Mouse (Mus musculus) embryo, embryonic 10.5 days (tissue): Measurements from ENCODE around the gene Rpgrip1l.

Experiments used
- DNase-seq: peaks from one replicate; pipeline ENCODE4 v3.0.0-alpha.2; 2015; ENCODE audit warnings: low spot score

Gene Rpgrip1l

DNA sequence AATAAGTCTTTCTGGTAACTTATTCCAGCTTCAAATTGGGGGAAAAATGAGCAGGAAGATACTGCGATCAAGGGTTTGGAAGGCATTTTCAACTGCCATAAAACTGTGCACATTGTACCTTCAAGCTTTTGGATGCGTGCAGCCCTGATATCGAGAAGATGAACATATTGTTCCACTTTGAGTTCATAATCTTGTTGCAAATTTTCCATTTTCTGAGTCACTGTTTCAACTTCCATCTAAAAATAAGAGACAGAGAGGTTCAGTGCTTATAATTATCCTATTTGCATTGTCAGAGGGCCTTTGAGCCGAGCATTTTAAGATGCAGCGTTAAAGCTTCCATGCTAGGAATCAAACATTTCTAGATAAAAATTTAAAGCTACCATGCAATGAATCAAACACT is 39.6 kb downstream of the Rpgrip1l start:
- no peak for DNase-seq

DNA sequence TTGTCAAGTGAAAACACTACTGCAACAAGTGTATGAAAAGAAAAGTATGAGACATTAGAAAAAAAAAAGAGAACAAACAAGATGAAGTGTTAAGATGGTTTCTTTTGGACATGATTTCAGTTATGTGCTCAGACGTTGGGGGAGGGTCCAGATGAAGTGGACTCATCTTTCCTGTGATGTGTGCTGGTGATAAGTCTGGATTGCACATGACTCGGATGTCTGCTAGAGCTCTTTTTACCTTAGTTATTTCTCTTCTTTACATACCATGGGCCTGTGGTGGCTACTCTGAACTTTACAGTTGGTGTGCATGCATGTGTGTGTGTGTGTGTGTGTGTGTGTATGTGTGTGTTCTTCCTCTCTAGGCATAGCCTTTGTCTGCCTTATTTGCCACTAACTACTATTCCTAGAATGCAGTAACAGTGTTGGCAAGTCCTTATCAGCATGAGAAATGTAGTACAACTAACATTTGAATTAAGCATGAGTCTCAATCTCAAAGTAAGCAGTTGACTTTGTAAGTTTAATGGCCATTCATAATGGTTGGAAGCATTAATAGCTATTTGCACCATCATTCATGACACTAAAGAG is 43.6 kb downstream of the Rpgrip1l start:
- DNase-seq: no peak

DNA sequence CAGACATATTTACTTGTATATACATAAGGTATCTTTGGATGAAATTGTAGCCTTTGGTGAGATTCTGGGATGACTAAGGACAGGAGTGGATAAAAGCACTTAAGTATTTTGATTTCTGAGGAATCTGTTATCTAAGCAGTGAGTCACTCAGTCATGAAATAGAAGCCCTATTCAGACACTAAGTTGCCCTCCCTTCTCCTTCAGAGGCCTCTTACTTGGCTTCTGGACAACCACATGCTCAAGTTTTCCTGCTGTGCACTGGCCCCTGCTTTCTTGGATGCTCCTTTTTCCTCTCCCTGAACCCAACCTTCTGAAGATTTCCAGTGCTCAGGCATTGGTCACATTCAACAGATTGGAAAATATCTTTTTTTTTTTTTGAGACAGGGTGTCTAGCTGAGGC is 48.5 kb downstream of the Rpgrip1l start:
- no peak for DNase-seq

DNA sequence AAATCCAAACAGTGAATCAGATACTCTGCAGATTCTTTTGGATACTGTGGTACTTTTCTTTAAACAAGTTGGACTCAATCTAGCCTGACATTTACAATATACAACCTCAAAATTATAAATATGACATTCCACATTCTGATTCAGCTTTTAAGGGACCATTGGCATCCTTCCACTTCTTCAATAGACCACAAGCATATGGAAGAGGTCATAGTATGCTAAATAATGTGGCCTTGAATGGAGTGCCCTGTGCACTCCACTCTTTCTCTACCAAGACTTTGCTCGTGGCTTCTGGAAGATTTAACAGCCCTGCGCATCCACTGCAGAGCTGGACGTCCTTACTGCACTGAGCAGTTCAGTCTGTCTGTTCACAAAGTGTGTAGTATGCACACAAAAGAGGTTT is 49.1 kb downstream of the Rpgrip1l start:
- DNase-seq: no peak

DNA sequence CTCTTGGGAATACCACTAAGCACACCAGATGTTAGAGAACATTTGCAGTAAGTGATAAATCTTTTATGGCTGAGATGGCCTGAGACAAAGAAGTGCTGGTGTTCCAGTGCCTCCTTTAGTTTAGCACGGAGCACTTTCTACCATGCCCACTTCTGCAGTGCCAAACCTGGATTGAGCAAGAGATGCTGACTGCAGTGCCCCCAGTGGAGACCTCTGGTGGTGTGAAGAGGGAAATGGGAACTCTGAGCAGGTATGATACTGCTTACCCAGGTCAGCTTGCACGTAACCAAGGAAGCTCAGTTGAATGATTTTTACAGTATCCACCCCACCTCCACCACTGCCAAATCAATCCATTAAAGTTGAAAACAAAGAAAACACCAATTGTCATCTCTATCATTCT is 51.5 kb downstream of the Rpgrip1l start:
- DNase-seq: no peak

DNA sequence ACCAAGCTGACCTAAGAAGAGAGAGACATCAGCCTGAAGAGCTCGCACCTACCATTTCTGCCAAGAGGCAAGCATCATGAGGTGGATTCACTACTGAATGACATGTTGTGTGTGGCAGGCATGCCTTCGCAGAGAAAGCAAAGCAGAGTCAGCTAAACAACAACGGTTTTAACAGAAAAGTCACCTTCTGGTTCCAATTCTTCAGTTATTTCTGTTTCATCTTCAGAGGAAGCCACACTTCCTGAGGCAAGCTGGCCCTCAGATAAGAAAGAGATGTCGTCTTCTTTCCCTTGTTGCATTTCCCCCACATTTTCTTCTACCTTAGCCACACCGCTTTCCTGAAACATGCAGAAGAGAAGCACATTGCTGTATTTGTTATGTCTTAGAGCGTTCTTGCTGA is 62.1 kb downstream of the Rpgrip1l start:
- no peak for DNase-seq

DNA sequence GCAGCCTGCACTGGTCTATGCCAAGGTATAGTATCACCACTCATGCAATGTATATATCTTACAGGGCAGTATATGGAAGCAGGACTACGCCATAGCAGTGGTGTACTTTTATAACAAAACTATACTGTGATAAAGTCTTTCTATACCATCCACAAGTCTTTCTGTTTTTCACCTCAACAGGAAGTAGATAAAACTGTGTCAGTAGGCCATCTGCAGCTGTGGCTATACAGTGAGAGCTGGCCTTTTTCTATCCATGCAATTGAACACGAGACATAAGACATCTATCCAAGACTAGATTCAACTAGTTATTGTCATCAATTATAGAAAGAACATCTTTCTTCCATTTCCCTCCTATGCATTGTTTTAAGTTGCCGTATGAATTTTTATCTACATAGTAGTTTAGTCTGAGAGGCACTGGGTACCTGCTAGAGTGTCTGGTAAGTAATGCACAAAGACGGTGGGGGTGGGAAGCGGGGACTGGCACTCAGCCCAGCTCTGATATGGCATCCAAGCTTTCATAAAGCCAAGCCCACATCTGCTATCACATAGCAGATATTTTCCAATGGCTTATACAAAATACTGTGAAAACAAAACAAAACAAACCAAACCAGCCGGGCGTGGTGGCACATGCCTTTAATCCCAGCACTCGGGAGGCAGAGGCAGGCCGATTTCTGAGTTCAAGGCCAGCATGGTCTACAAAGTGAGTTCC is 63.1 kb downstream of the Rpgrip1l start:
- DNase-seq: no peak

DNA sequence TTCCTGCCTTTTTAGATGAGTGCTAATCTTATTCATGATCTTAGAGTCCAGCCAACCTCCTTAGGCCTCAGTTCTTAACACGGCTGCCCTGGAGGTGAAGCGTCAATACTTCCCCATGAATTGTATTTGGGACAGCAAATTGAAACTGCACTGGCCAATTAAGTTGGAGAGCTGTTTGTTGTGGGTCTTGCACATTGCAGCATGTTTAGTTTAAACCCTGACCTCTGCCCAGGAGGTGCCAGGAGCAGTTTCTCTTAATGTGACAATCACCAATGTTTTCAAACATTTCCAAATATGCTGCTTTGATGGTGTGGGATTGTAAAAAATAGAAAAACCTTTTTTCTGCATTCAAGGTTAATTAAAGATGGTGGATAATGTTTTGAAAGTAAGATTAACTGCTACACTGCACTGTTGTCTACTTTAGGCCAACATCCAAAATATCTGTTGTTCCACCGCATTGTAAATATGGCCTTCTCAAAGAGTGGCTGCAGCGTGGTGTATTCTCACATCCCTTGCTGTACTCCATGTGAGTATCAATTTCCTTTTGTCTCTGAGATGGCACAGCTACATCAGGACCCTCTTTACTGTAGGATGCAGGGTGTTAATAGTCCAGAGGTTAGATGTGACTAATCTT is 67.1 kb downstream of the Rpgrip1l start:
- DNase-seq: no peak

DNA sequence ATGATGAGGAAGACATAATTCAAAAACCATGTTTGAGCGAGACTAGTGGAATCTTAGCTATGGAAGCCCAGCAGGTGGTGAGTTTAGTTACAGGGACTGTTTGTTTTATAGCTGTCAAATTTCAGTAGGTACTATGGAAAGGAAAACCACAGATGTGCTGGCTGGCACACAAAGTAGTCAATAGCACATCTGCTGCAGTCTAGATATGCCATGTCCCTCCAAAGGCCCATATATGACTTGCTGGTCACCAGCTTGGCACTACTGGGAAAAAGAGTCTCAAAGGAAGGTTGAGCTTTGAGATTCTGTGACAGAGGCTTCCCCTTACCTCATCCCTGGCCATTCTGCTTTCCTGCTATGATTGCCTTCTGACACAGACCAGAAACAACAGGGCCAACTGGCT is 70.3 kb downstream of the Rpgrip1l start:
- no peak for DNase-seq

DNA sequence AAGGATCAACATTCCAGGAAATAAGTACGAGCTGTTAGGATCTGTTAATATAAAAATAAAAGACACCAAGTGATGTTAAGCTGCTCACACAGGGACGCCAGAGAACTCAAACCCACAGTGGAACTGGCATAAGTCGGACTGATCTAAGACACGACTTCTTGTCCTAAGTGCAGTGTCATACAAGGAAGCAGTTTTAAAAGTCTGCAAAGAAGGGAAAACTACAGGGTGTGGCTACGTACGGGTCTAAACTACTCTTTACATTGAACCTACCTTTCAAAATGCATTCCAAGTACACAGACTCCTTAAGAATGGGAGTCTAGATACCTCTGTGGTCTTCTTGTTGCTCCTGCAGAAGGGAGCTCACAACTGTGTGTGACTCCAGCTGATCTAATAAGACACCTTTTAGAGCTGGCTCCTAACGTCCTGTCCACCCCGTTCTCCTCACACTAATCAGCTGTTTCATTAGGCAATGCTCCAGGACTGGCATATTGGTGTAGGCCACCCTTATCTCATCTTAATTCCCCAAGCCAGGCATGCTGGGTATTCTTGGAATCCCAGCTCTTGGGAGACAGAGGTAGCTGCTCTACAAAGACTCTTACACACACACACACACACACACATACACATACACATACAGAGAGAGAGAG is 71.1 kb downstream of the Rpgrip1l start:
- no peak for DNase-seq

DNA sequence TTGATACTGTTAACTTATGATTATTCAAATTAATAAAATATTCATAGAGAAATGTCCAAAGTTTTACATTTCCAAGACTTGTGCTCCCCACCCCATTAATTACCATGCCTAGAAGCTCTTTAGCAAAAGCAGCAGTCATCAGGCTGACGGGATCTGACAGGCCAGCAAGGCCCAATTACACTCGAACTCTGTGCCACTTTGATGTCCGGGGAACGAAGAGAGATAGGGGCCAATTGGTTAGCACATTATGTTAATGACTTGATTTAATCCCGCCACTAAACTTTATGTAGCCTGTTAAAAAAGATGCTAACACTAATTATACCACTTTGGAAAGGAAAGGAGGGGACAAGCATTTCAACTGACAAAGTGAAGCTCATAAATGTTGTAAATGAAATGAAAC is 71.7 kb downstream of the Rpgrip1l start:
- no peak for DNase-seq

DNA sequence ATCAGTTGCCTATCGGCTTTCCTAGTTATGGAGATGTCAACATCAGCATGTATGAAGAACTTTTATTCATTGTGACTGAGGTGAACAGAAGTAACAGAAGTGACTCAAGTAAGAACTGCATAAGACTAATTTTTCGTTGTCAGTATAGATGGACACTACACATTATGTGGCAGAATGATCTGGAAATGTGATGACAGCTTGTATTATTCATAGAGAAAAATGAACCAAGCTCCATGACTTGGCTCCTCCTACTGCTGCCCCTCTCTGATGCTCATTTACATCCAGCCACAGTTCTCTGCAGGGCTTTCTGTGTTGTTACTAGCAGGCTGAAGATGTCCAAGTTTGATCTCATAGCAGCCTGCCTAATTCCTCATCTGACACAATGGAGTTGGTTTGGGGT is 75.9 kb downstream of the Rpgrip1l start:
- no peak for DNase-seq

DNA sequence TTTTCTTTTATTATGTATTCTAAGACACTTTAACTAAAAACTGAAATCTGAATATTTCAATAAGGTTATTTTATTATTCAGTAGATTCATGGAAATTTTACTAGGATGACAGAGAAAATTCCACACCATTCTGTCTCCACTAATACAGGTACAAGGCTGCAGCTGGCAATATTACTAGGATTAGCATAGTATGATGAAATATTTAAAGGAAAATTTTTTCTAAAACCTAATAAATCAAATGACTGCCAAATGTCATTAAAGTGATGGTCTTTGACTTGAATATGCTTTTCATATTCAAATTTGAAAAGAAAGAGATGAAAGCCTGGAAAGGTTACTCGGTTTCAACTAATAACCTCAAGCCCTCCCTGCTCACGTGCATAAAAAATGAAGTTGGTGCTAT is 79.0 kb downstream of the Rpgrip1l start:
- no peak for DNase-seq

DNA sequence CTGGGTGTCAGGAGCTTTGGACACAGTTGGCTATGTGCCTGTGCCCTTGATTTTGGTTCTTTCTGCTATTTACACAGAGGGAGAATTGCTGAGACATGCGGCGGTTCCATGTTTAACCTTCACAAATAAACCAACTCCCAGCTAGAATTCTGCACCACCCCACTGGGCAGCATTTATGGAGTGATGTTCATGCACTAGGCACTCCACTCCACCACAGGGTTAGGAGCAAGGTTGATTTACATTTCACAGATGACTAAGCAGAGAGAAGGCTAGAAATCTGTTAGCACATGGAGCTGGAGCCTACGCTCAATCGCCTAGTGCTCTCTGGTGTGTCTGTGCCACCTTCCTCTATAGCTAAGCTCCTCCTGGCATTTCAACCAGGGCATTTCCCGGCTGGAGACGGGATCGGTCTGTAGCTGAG is 85.6 kb downstream of the Rpgrip1l start:
- no peak for DNase-seq

DNA sequence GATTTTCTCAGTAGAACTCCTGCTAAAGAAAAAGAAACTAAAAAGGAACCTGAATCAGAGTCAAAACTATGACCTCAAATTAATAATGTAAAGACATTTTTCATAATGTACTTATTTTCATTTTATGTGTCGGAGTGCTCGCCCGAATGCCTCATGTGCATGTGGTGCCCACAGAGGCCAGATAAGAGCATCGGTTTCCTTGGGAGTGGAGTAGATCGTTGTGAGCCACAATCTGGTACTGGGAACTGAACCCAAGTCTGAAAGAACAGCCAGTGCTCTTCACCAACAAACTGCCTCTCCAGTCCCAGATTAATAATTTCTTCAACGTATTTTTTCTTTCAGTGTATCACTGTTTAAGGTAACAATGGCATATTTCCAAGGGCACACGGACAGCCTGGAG is 88.8 kb downstream of the Rpgrip1l start:
- no peak for DNase-seq

DNA sequence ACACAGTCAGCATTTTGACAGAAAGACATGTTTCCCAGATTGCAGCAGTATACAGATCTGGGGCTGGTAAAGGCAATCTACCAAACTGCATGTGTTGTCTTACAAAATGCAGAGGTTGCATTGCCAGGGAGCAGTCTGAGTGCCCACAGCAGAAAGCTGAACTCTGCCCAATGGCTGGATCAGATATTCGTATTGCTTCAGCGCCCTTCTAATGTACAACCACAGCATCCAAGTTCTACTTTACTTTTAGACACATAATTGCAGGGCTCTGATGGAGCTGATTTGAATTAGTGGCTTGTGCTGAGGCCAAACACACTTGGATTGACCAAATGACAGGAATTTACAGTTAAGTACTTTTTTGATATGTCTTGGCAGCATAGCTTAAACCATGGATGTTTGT is 91.2 kb downstream of the Rpgrip1l start:
- no peak for DNase-seq

DNA sequence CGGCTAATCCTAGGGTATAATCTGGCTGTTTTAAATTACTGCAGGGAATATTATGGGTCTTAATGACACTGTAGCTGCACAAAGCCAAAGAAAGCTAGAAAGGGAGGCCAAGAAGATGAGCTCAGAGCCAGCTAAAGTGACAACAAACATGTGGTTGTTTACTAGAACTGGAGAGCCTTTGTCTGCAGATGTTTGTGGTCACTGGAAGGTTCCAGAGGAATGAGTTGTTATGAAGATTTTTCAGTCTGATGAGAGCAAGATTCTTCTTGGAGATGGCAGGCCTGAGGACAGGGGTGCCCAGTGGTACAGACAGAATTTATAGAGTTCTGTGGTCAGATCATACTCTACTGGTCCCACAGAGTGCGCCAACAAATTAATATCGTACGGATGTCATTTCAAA is 94.8 kb downstream of the Rpgrip1l start:
- no peak for DNase-seq

DNA sequence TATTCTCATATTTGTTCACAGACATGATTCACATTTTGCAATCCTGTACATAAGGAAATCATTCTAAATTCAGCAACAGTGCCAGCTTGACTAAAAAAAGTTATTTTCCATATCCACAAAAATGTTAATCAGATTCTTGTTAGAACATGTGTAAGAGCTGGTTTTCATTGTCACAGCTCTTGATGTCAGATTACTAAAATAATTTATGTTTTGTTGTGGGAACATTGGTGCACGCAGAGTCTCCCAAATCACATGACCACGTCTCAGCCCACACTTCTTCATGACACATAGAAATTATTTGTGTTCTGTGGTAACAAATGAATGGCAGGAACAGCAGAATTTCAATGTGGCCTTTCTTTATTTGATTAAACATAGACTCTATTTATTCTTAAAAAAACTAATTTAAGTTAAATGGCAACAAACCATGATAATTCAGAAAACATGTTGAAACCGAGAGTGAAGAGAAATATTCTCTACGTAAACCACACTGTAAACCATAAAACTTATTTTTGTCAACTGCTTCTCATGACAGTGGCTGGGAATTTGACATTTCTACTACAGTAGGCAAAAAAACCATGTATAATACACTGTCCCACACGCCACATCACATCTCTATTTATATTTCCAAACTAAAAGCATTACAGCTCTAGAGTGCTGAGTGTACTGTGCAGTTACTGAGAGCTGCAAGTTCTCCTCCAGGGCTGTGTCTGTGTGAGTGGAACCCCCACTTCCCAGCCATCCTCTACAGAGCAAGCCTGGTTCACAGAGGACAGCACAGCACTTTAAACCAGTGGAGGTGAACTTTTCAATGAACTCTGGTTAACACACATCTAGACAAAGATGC is 95.8 kb downstream of the Rpgrip1l start:
- DNase-seq: no peak

DNA sequence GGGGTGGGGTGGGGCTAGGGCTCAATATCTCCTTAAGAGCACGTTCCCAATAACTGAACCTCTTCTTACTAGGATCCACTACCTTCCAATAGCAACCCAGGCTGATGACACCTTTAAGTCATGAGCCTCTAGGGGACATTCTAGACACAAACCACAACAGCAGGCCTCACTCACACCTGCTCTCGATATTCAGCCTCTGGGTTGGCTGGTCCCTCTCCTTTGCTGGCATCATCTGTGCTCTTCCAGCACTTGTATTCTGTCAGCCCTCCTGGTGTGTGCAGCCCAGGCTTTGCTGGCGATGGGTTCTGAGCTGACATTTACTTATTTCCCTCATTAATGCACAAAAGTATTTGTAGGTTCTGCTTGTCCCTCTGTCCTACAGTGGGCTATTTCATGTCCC is 98.8 kb downstream of the Rpgrip1l start:
- DNase-seq: no peak

DNA sequence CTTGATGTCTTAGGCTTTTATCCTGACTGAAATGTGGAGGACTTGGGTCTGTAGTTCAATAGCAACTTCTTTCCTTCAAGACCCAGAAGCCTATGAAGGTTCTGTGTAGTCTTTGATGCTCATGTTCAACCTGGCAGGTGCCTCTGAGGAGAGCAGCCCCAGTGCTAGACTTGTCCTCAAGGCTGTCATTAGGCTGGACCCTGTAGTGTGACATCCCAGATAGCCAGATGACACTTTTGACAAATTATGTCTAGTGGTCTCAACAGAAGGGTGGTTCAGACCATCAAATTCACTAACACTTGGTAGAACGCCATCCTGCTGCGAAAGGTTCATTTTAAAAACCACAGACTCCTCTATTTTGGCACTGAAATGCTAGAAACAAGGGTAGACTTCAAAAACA is 100.1 kb downstream of the Rpgrip1l start:
- no peak for DNase-seq

DNA sequence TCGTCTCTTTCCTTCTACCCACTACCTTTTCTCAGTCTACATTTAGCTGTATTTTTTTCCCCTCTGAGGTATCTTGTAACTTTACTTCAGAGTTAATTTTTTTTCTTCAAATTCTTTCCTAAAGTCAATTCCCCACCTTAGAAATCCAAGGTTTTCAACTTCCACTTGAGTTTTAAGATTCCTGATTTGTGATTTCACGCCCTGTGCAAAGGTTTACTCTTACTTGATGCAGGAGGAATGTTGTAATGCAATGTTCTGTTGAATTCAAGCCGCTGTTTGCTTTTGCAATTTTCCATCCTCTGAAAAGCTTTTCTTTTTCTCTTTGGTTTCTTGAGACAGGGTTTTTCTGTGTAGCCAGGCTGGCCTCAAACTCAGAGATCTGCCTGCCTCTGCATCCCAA is 103.4 kb downstream of the Rpgrip1l start:
- DNase-seq: no peak

DNA sequence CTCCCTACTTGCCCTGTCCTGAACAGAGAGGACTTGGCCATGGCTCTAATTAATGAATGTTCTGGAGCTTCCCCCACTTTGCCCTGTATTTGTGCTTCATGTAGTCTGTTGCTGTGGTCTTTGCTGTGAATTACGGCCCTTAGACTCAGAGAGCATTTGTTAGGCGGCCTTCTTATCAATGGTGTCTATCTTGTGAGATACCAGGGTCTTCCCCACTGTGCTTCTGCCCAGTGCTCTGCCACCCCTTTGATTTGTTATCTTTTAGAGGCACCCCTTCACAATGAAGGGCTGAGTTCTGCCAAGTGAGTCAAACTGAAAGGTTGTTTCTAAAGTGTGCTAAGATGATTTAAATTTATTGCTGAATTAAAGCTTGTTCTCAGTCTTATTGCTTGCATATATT is 105.4 kb downstream of the Rpgrip1l start:
- DNase-seq: no peak
